Mouse (Mus musculus) cerebellum, postnatal 25 days (tissue): Measurements from ENCODE around the gene Ebf1.

Source experiments
- DNase-seq, 2 experiments: peaks; one replicate each; pipeline ENCODE4 v3.0.0; 2021; ENCODE audit warnings: mixed read lengths in 2 of 2

Ebf1 gene

GRCm38 (mm10) chr11:44741042-44741491 is 124.0 kb downstream of the Ebf1 start:
- DNase-seq = peak in 1 of 2 experiments; percentile 14

- DNase-seq = no peak
Measured at GRCm38 (mm10) chr11:44744446-44744845, 127.3 kb downstream of the Ebf1 start.

- no peak for DNase-seq
Measured at GRCm38 (mm10) chr11:44745946-44746345, 128.8 kb downstream of the Ebf1 start.

- no peak for DNase-seq
Measured at GRCm38 (mm10) chr11:44746731-44747130, 129.6 kb downstream of the Ebf1 start.

GRCm38 (mm10) chr11:44749309-44749708 is 132.2 kb downstream of the Ebf1 start:
- DNase-seq = no peak

GRCm38 (mm10) chr11:44754336-44754735 is 137.2 kb downstream of the Ebf1 start:
- DNase-seq = no peak

GRCm38 (mm10) chr11:44756321-44756720 is 139.2 kb downstream of the Ebf1 start:
- no peak for DNase-seq

- DNase-seq = no peak
Measured at GRCm38 (mm10) chr11:44758857-44759256, 141.7 kb downstream of the Ebf1 start.

- DNase-seq = no peak
Measured at GRCm38 (mm10) chr11:44761128-44761996, 144.2 kb downstream of the Ebf1 start.

- DNase-seq = no peak
Measured at GRCm38 (mm10) chr11:44763992-44764835, 147.1 kb downstream of the Ebf1 start.

GRCm38 (mm10) chr11:44764988-44765387 is 147.9 kb downstream of the Ebf1 start:
- no peak for DNase-seq

- no peak for DNase-seq
Measured at GRCm38 (mm10) chr11:44766246-44766645, 149.1 kb downstream of the Ebf1 start.

GRCm38 (mm10) chr11:44767322-44767721 is 150.2 kb downstream of the Ebf1 start:
- DNase-seq = no peak

GRCm38 (mm10) chr11:44768346-44768745 is 151.2 kb downstream of the Ebf1 start:
- no peak for DNase-seq

GRCm38 (mm10) chr11:44770989-44771564 is 154.0 kb downstream of the Ebf1 start:
- DNase-seq = no peak

GRCm38 (mm10) chr11:44774411-44774810 is 157.3 kb downstream of the Ebf1 start:
- DNase-seq = no peak

- DNase-seq = no peak
Measured at GRCm38 (mm10) chr11:44775549-44775948, 158.4 kb downstream of the Ebf1 start.

GRCm38 (mm10) chr11:44776556-44776955 is 159.4 kb downstream of the Ebf1 start:
- DNase-seq = peak in 1 of 2 experiments; percentile 22

GRCm38 (mm10) chr11:44777331-44778310 is 160.5 kb downstream of the Ebf1 start:
- no peak for DNase-seq

GRCm38 (mm10) chr11:44779030-44779429 is 161.9 kb downstream of the Ebf1 start:
- DNase-seq = no peak

- no peak for DNase-seq
Measured at GRCm38 (mm10) chr11:44784255-44785029, 167.3 kb downstream of the Ebf1 start.
